Mouse (Mus musculus) forebrain, embryonic 11.5 days (tissue): ENCODE results near the gene Aasdh. TPM values are rescaled to one million over a fixed set of nuclear protein-coding genes. Genes with fewer than 3 reads are reported as not detected.
"Not testable (repeated sequence)": the region's sequence is repeated elsewhere in the genome, so short reads cannot be mapped to it uniquely, and the experiment has no call there.

ENCODE experiments used
- ATAC-seq: fragments of 200-750 bp; cut with Nextera tagmentation; replicated peaks from 2 replicates; pipeline ENCODE4 v1.8.0; 2017; ENCODE audit warnings: moderate TSS enrichment; ENCODE audit not compliant: low FRiP score
- DNase-seq: peaks from one replicate; pipeline ENCODE4 v3.0.0-alpha.2; 2017; ENCODE audit warnings: low spot score
- H3K27ac ChIP-seq: fragments of 300-500 bp; sonication (generic); 2 replicates; pipeline ENCODE4 v1.5.1; 2014; ENCODE audit warnings: low read depth, low read length
- H3K27me3 ChIP-seq: fragments of 300-500 bp; sonication (generic); 2 replicates; pipeline ENCODE4 v1.6.1; 2014; ENCODE audit warnings: mild to moderate bottlenecking, low read length, mixed read lengths; ENCODE audit not compliant: control insufficient read depth, insufficient read depth
- H3K36me3 ChIP-seq: fragments of 300-500 bp; sonication (generic); 2 replicates; pipeline ENCODE4 v1.6.1; 2014; ENCODE audit warnings: mild to moderate bottlenecking, low read length, moderate library complexity, mixed read lengths; ENCODE audit not compliant: control insufficient read depth, insufficient read depth
- H3K4me1 ChIP-seq: fragments of 300-500 bp; sonication (generic); replicated peaks from 2 replicates; pipeline ENCODE4 v1.6.1; 2014; ENCODE audit warnings: low read length, mixed read lengths; ENCODE audit not compliant: control insufficient read depth, insufficient read depth
- H3K4me2 ChIP-seq: fragments of 300-500 bp; sonication (generic); 2 replicates; pipeline ENCODE4 v1.6.1; 2014; ENCODE audit warnings: low read depth, mild to moderate bottlenecking, low read length, moderate library complexity, mixed read lengths; ENCODE audit not compliant: severe bottlenecking
- H3K4me3 ChIP-seq: fragments of 300-500 bp; sonication (generic); 2 replicates; pipeline ENCODE4 v1.5.1; 2014; ENCODE audit warnings: low read depth, low read length
- H3K9ac ChIP-seq: fragments of 300-500 bp; sonication (generic); 2 replicates; pipeline ENCODE4 v1.6.1; 2014; ENCODE audit warnings: low read length
- H3K9me3 ChIP-seq: fragments of 300-500 bp; sonication (generic); 2 replicates; pipeline ENCODE4 v1.6.1; 2016; ENCODE audit warnings: low read length, mixed read lengths; ENCODE audit not compliant: control insufficient read depth
- WGBS: fragments of 180-500 bp; shearing (Covaris S2); extraction: QIAGEN DNeasy Blood & Tissue Kit; methylation state at CpG from one replicate; pipeline ENCODE4 v1.1.7; 2014; 5-methylcytosine and 5-hydroxymethylcytosine counted together
- polyA plus RNA-seq: library from polyadenylated mRNA; unstranded; fragments of >200 nt; fragmentation: Nextera tagmentation; extraction: Ambion mirVana; gene quantifications from 2 replicates; pipeline ENCODE4 v1.2.1, GENCODE M21; 2014

Aasdh gene
- polyA plus RNA-seq, 1 experiment from 2014 or later, result 27.5 TPM

DNA sequence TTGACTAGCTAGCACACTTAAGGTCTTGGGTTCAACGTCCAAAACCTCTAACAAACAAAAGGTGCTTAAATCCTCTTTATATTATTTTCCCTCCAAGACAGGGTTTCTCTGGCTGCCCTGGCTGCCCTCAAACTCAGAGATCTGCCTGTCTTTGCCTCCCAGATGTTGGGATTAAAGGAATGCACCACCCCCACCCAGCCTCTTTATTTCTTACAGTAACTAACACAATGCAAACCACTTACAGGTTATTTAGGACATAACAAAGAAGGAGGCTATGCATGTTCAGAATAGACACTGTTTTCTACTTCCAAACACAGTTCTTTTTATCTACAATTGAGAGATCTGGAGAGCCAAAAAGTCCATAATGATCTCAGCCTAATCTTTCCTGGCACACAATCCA lies 19.0 kb upstream of the Aasdh start:
- Histone ChIP-seq H3K4me2 (no peak overlapping the region), H3K4me3 (no peak overlapping the region), H3K9ac (no peak overlapping the region), H3K4me1 (no peaks in the 10 kb centered on the region), H3K9me3 (peaks cover 4% of the 10 kb centered on the region; the same call in 1 of the 2 replicates), H3K27ac (no peak overlapping the region), H3K36me3 (peaks cover 19% of the 10 kb centered on the region), H3K27me3 (no peaks in the 10 kb centered on the region)
- no peak for ATAC-seq
- DNase-seq, result no peak
- 82% methylated on average over 1 of the region's 1 CpGs for WGBS

DNA sequence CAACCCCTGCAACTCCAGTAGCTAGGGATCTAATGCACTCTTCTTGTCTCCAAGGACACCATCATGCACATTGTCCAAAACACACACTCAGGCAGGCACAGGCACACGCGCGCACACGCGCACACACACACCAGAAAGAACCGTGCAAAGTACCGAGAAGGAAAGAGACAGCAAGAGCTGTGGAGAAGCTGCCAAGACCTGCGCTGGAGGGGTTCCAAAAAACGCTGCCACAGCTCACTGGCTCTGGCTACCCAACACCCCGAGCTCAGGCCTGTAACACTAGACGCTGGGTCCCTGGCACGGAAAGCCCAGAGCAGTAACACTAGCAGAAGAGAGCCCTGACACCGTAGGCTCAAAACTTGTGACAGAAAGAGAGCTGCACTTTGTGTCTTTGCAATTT lies 18.1 kb upstream of the Aasdh start:
- peaks cover 4% of the 10 kb centered on the region; the same call in 1 of the 2 replicates for H3K9me3 ChIP-seq
- no peaks in the 10 kb centered on the region for H3K4me1 ChIP-seq
- no peak overlapping the region for H3K4me3 ChIP-seq
- ATAC-seq, result no peak
- H3K9ac ChIP-seq, result no peak overlapping the region
- H3K4me2 ChIP-seq, result no peak overlapping the region
- H3K36me3 ChIP-seq, result peaks cover 19% of the 10 kb centered on the region
- DNase-seq, result no peak
- H3K27ac ChIP-seq, result no peak overlapping the region
- WGBS, result 96% methylated on average over 13 of the region's 13 CpGs
- no peaks in the 10 kb centered on the region for H3K27me3 ChIP-seq

DNA sequence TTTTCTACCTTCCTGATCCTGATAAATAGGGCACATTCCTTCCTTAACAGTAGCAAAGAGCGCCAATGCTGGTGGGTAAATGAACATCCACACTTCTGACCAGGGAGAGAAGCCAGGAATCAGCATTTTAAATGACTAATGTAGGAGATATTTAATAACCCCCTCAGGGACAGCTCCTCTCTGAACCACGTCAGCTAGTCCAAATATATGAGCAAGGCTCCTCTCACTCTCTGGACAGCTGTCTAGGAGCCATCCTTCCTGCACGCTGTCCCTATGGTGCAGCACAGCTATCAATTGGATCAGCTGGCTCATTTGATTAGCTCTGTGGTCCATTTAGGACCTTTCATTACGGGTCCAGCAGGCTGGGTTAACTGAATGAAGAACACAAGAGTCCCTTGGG lies 17.5 kb upstream of the Aasdh start:
- 92% methylated on average over 4 of the region's 4 CpGs for whole genome bisulfite sequencing
- peaks cover 19% of the 10 kb centered on the region for H3K36me3 ChIP-seq

DNA sequence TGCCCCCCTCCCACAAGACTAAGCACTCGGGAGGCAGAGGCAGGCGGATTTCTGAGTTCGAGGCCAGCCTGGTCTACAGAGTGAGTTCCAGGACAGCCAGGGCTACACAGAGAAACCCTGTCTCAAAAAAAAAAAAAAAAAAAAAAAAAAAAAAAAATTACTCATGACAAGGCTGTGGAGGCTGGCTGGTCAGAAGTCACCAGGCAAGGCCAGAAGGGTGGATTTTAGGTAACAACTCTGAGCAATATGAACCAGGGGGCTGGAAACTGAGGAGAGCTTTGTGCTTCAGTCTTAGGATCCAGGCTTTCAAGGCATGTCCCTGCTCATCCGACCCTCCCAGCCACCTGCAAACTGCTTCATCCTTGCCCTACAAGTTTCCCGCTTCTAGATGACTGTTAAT lies 7.2 kb upstream of the Aasdh start:
- H3K36me3 ChIP-seq, DNase-seq: not testable (repeated sequence)
- WGBS, result 95% methylated on average over 5 of the region's 5 CpGs

More for the DNA sequence above, 17.5 kb upstream of the Aasdh start:
- no peak overlapping the region for H3K9ac ChIP-seq
- DNase-seq, result no peak
- H3K27me3 ChIP-seq, result no peaks in the 10 kb centered on the region
- H3K27ac ChIP-seq, result no peak overlapping the region
- H3K9me3 ChIP-seq, result peaks cover 4% of the 10 kb centered on the region; the same call in 1 of the 2 replicates
- ATAC-seq, result no peak
- no peak overlapping the region for H3K4me2 ChIP-seq
- H3K4me1 ChIP-seq, result no peaks in the 10 kb centered on the region
- H3K4me3 ChIP-seq, result no peak overlapping the region

DNA sequence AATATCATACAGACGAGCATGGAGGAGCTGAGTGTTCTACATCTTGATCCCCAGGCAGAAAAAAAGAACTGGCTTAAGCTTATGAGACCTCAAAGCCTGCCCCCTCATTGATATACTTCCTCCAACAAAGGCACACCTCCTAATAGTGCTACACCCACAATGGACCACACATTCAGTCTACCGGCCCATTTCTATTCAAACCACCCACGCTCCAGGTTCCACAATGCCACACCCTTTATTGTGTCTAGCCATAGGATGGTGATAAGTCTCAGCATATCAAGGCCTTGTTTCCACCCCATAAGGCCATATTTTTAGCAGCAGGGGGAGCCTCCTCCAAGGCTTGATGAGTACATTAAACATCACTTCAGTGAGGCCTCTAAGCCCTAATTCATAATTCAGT lies 5.5 kb upstream of the Aasdh start:
- Histone ChIP-seq H3K27ac (no peak overlapping the region), H3K4me3 (no peak overlapping the region), H3K36me3 (no peaks in the 10 kb centered on the region; the same call in 1 of the 2 replicates), H3K9me3 (no peaks in the 10 kb centered on the region), H3K4me2 (no peak overlapping the region), H3K9ac (no peak overlapping the region), H3K4me1 (no peaks in the 10 kb centered on the region), H3K27me3 (no peaks in the 10 kb centered on the region)
- WGBS, result 86% methylated on average over 3 of the region's 3 CpGs
- ATAC-seq (no peak), DNase-seq (no peak)

More for the DNA sequence above, 7.2 kb upstream of the Aasdh start:
- not testable (repeated sequence) for H3K9me3 ChIP-seq, H3K4me2 ChIP-seq, H3K9ac ChIP-seq, H3K27ac ChIP-seq, H3K4me3 ChIP-seq, H3K27me3 ChIP-seq, ATAC-seq, H3K4me1 ChIP-seq

DNA sequence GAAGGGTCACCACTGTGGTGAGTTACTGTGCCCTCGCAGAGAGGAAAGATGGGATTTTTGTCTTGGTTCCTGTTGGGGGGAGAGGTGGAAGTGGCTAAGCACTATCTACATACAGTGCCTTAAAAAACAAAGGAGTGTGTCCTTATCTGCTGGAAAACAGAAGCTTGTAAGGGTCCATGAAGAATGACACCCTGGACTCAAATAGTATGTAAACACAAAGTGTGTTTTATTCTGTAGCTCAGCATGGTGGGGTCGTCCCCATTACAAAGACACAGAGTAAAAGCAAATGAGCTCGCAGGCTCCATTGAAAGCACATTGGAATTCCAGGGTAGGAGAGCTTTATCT lies 813 bp upstream of the Aasdh start:
- no peaks in the 10 kb centered on the region for H3K36me3 ChIP-seq
- peak overlapping the region; percentile 65 for H3K4me3 ChIP-seq
- no peaks in the 10 kb centered on the region for H3K27me3 ChIP-seq
- WGBS, result 32% methylated on average over 3 of the region's 3 CpGs
- no peaks in the 10 kb centered on the region for H3K9me3 ChIP-seq
- H3K4me1 ChIP-seq, result no peaks in the 10 kb centered on the region
- no peak overlapping the region for H3K27ac ChIP-seq
- H3K4me2 ChIP-seq, result peak overlapping the region; percentile 74
- DNase-seq (no peak), ATAC-seq (no peak)
- H3K9ac ChIP-seq, result peak overlapping the region; percentile 82

DNA sequence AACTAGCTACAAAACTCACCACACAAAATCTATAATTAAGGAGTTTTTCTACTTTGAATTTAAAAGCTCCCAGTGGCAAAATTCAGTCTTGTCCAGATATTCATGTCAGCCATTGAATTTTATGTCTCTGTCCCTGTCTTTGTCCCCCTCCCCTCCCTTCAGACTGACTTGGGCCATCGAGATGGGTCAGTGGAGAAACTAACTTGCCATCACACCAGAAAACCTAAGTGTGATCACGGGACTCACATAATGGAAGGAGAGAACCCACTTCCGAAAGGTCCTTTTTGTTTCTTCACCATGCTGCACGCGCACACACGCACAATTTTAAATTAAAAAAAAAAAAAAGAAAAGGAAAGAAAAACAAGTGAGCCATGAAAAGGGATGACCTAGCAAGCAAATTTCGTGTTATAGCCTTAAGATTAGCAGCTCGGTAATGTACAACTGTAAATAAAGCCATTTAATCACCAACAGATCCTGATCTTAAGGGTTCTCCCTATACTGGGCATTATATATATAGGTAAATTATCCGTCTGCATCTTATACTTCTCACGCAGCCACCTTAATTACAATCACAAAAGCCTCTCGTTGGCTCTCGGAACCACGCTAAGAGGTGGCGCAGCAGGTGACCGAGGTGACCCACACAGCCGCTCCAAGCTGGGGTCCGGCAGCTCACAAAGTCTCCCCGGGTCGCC lies 455 bp downstream of the Aasdh start:
- 2% methylated on average over 19 of the region's 19 CpGs for WGBS
- Histone ChIP-seq H3K27ac (peak overlapping the region; percentile 48; the same call in 1 of the 2 replicates), H3K4me3 (peak overlapping the region; percentile 65), H3K36me3 (no peaks in the 10 kb centered on the region), H3K9me3 (no peaks in the 10 kb centered on the region), H3K27me3 (no peaks in the 10 kb centered on the region), H3K4me1 (no peaks in the 10 kb centered on the region), H3K9ac (peak overlapping the region; percentile 82), H3K4me2 (peak overlapping the region; percentile 74)
- no peak; the same call in 1 of the 2 replicates for ATAC-seq
- no peak for DNase-seq

DNA sequence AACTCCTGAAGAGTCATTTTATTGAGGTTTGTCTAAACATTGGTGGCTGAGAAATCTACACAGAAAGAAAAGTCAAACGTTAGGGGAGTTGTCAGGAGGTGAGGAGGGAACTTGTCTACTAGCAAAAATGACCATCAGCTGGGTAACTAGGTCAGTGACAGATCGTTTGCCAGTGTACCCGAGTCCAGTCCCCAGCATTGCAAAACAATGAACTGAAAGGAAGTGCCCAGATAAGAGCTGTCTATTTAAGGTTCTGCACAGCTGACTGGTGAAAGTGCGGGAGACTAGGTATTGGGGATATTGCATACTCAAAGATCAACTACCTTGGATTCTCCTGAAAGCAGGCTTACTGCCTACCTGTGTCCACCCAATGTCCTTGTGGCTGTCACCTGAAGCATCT lies 3.2 kb downstream of the Aasdh start:
- H3K27ac ChIP-seq, result no peak overlapping the region
- H3K9ac ChIP-seq, result no peak overlapping the region
- H3K9me3 ChIP-seq, result no peaks in the 10 kb centered on the region
- H3K27me3 ChIP-seq, result no peaks in the 10 kb centered on the region
- no peak overlapping the region for H3K4me3 ChIP-seq
- no peaks in the 10 kb centered on the region for H3K36me3 ChIP-seq
- no peaks in the 10 kb centered on the region for H3K4me1 ChIP-seq
- ATAC-seq (no peak), DNase-seq (no peak)
- 81% methylated on average over 4 of the region's 4 CpGs for WGBS
- no peak overlapping the region for H3K4me2 ChIP-seq

DNA sequence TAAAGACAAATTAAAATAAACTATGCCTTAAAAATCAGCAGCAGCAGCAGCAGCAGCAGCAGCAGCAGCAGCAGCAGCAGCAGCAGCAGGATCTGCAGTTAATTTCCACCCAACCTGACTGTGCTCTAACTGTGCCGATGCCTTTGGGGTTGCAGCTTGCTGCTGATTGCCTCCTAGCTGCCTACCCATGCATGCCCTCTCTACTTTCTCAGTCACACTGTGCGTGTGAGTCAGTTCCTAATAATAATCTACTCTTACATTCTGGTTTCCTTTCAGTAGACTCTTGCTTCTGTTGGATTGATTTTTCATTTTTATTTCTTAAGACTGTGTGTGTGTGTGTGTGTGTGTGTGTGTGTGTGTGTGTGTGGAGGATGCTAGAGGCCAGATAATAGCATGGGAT lies 12.2 kb downstream of the Aasdh start:
- no peaks in the 10 kb centered on the region for H3K4me1 ChIP-seq
- H3K9me3 ChIP-seq, result no peaks in the 10 kb centered on the region
- ATAC-seq (no peak), DNase-seq (no peak)
- H3K4me2 ChIP-seq, result no peak overlapping the region
- H3K36me3 ChIP-seq, result peaks cover 3% of the 10 kb centered on the region; the same call in 1 of the 2 replicates
- H3K4me3 ChIP-seq, result no peak overlapping the region
- WGBS, result 91% methylated on average over 2 of the region's 2 CpGs
- no peaks in the 10 kb centered on the region for H3K27me3 ChIP-seq
- no peak overlapping the region for H3K9ac ChIP-seq
- no peak overlapping the region for H3K27ac ChIP-seq
